Mouse (Mus musculus) heart, postnatal 0 days (tissue): Measurements from ENCODE around the gene Syt1.

Experiments
- CTCF ChIP-seq: IDR thresholded peaks from 2 replicates; pipeline ENCODE4 v1.5.1; 2016; ENCODE audit warnings: antibody characterized with exemption, control low read depth, low read depth
- EP300 ChIP-seq: IDR thresholded peaks from 2 replicates; pipeline ENCODE4 v1.6.1; 2016; ENCODE audit warnings: antibody characterized with exemption, low read depth

- TF ChIP-seq CTCF (no peak), EP300 (no peak)
These were observed 443.3 kb downstream of the Syt1 start for GRCm38 (mm10) chr10:108567456-108567855.
